Mouse (Mus musculus) megakaryocyte-erythroid progenitor cell, adult 5-6 weeks (primary cell): ENCODE results near the gene Pfkp. TPM values are rescaled to one million over a fixed set of nuclear protein-coding genes. Genes with fewer than 3 reads are reported as not detected.
A peak's percentile ranks its signal among the peaks of the same experiment; 100 is the strongest.

Source experiments
- ATAC-seq: replicated peaks from 2 replicates; pipeline ENCODE4 v1.8.0; 2016; ENCODE audit warnings: mild to moderate bottlenecking, inconsistent platforms; ENCODE audit not compliant: severe bottlenecking, poor library complexity, low FRiP score, low TSS enrichment
- total RNA-seq, 2 experiments: library from RNA; stranded (forward) in 1 of 2; stranded (reverse) in 1 of 2; fragments of 200-1000, 215-1000 nt in 1 of 2; fragments of >200 nt in 1 of 2; fragmentation: Nextera tagmentation in 1 of 2; gene quantifications; 2 replicates each; pipeline ENCODE4 v1.2.3; 2014 to 2017

The Pfkp gene
- total RNA-seq, 2 experiments from 2014 or later, result 6.2 to 16.6 TPM

- ATAC-seq, result no peak
These were observed 24.5 kb downstream of the Pfkp start for GRCm38 (mm10) chr13:6624121-6624520.

- ATAC-seq, result no peak
These were observed 26.7 kb downstream of the Pfkp start for GRCm38 (mm10) chr13:6621831-6622230.

- no peak for ATAC-seq
These were observed 28.3 kb downstream of the Pfkp start for GRCm38 (mm10) chr13:6620250-6620649.

GRCm38 (mm10) chr13:6618711-6619110 is 29.9 kb downstream of the Pfkp start:
- no peak for ATAC-seq

GRCm38 (mm10) chr13:6613690-6614445 is 34.7 kb downstream of the Pfkp start:
- ATAC-seq, result peak; percentile 67

- ATAC-seq, result no peak
These were observed 45.7 kb downstream of the Pfkp start for GRCm38 (mm10) chr13:6602786-6603409.

GRCm38 (mm10) chr13:6601676-6602075 is 46.9 kb downstream of the Pfkp start:
- ATAC-seq, result no peak

- no peak for ATAC-seq
These were observed 48.0 kb downstream of the Pfkp start for GRCm38 (mm10) chr13:6600626-6601025.

GRCm38 (mm10) chr13:6597801-6598200 is 50.8 kb downstream of the Pfkp start:
- ATAC-seq, result no peak

GRCm38 (mm10) chr13:6595403-6595802 is 53.2 kb downstream of the Pfkp start:
- no peak for ATAC-seq

- no peak for ATAC-seq
These were observed 57.7 kb downstream of the Pfkp start for GRCm38 (mm10) chr13:6590846-6591245.

GRCm38 (mm10) chr13:6586009-6586408 is 62.6 kb downstream of the Pfkp start:
- no peak for ATAC-seq

GRCm38 (mm10) chr13:6583499-6584125 is 65.0 kb downstream of the Pfkp start:
- ATAC-seq, result no peak

GRCm38 (mm10) chr13:6575920-6576509 is 72.6 kb downstream of the Pfkp start:
- peak; percentile 82 for ATAC-seq

GRCm38 (mm10) chr13:6565571-6565970 is 83.0 kb downstream of the Pfkp start:
- no peak for ATAC-seq

GRCm38 (mm10) chr13:6562409-6562808 is 86.2 kb downstream of the Pfkp start:
- no peak for ATAC-seq

- peak; percentile 81 for ATAC-seq
These were observed 90.8 kb downstream of the Pfkp start for GRCm38 (mm10) chr13:6557771-6558170.

- no peak for ATAC-seq
These were observed 92.9 kb downstream of the Pfkp start for GRCm38 (mm10) chr13:6555656-6556055.

- ATAC-seq, result no peak
These were observed 94.9 kb downstream of the Pfkp start for GRCm38 (mm10) chr13:6553708-6554107.

- no peak for ATAC-seq
These were observed 113.2 kb downstream of the Pfkp start for GRCm38 (mm10) chr13:6535287-6535932.
